Mouse (Mus musculus): ENCODE results near the gene Trim14. TPM values are rescaled to one million over a fixed set of nuclear protein-coding genes. Genes with fewer than 3 reads are reported as not detected.

The Trim14 gene
- total and polyA plus RNA-seq, 3 experiments = 11.6 to 35.4 (median 26.5) TPM

- Histone ChIP-seq H3K79me2 (replicated peaks; ENCODE audit: control insufficient read depth, extremely low read depth, insufficient read depth, poor library complexity, severe bottlenecking) (peaks cover 36% of the 10 kb centered on the region), H3K9me3 (replicated peaks; ENCODE audit: low read length) (peaks cover 4% of the 10 kb centered on the region), H3K4me2 (ENCODE audit: insufficient read depth, low read depth, poor library complexity, severe bottlenecking) (peak overlapping the region; percentile 3; the same call in 1 of the 2 replicates), H3K27me3 (replicated peaks) (no peaks in the 10 kb centered on the region), H3K4me3 (replicated peaks in 1 of 3; ENCODE audit: low read depth in 2 of 3, low read length in 2 of 3, poor library complexity in 1 of 3) (no peak overlapping the region), H3K36me3 (replicated peaks in 1 of 2; ENCODE audit: control insufficient read depth in 1 of 2, insufficient read depth in 1 of 2, low read length in 1 of 2) (peaks cover 40 to 41% of the 10 kb centered on the region in 2 experiments), H3K27ac (ENCODE audit: insufficient read depth, low read depth) (peak overlapping the region; percentile 97), H3K9ac (ENCODE audit: insufficient read depth, low read depth) (peak overlapping the region; percentile 15; the same call in 1 of the 2 replicates), H3K4me1 (ENCODE audit: control insufficient read depth in 1 of 2, insufficient read depth in 2 of 2) (peaks cover 79 to 93% of the 10 kb centered on the region in 2 experiments)
- DNase-seq (ENCODE audit: extremely low read depth) = no peak
- dilution Hi-C loops (cut with MboI; ENCODE audit: extremely low pct_ligation_motif_present, extremely low pct_unique_long_range_greater_than_20kb, low sequenced_read_pairs) (no loop called here), in situ Hi-C loops (cut with MboI; ENCODE audit: low pct_ligation_motif_present, low pct_unique_long_range_greater_than_20kb, low sequenced_read_pairs) (no loop called here)
- TF ChIP-seq IRF4 (IDR thresholded peaks at IDR 0.05; ENCODE audit: low read depth, low read length) (peak; percentile 75), GABPA (IDR thresholded peaks at IDR 0.05; ENCODE audit: insufficient replicate concordance, low read depth, low read length) (no peak), SMC3 (IDR thresholded peaks at IDR 0.05; ENCODE audit: low read depth, low read length) (no peak), MXI1 (IDR thresholded peaks at IDR 0.05; ENCODE audit: low read depth, low read length) (no peak), JUN (IDR thresholded peaks at IDR 0.05; ENCODE audit: insufficient read depth, low read depth, low read length) (peak; percentile 10; the same call in 1 of the 2 replicates), CHD1 (IDR thresholded peaks at IDR 0.05; ENCODE audit: low read depth, low read length) (no peak), SIN3A (IDR thresholded peaks at IDR 0.05; ENCODE audit: low read length) (no peak), NRF1 (IDR thresholded peaks at IDR 0.05; ENCODE audit: low read depth, low read length) (no peak), EP300 (IDR thresholded peaks at IDR 0.05; ENCODE audit: low read length) (peak; percentile 59; the same call in 1 of the 2 replicates), ZKSCAN1 (IDR thresholded peaks at IDR 0.05; ENCODE audit: borderline replicate concordance, low read depth, low read length) (no peak)
These were observed 23.0 kb upstream of the Trim14 start for GRCm38 (mm10) chr4:46558672-46559667.

- Histone ChIP-seq H3K9me3 (replicated peaks; ENCODE audit: low read length) (peaks cover 3% of the 10 kb centered on the region), H3K4me1 (ENCODE audit: control insufficient read depth in 1 of 2, insufficient read depth in 2 of 2) (peaks cover 73 to 92% of the 10 kb centered on the region in 2 experiments), H3K27me3 (replicated peaks) (no peaks in the 10 kb centered on the region), H3K4me3 (replicated peaks in 1 of 3; ENCODE audit: low read depth in 2 of 3, low read length in 2 of 3, poor library complexity in 1 of 3) (no peak overlapping the region), H3K36me3 (replicated peaks in 1 of 2; ENCODE audit: control insufficient read depth in 1 of 2, insufficient read depth in 1 of 2, low read length in 1 of 2) (peaks cover 36 to 45% of the 10 kb centered on the region in 2 experiments), H3K9ac (ENCODE audit: insufficient read depth, low read depth) (peak overlapping the region; percentile 34), H3K4me2 (ENCODE audit: insufficient read depth, low read depth, poor library complexity, severe bottlenecking) (no peak overlapping the region; the same call in 1 of the 2 replicates), H3K79me2 (replicated peaks; ENCODE audit: control insufficient read depth, extremely low read depth, insufficient read depth, poor library complexity, severe bottlenecking) (peaks cover 32% of the 10 kb centered on the region), H3K27ac (ENCODE audit: insufficient read depth, low read depth) (peak overlapping the region; percentile 65)
- DNase-seq (ENCODE audit: extremely low read depth) = no peak
- dilution Hi-C loops (cut with MboI; ENCODE audit: extremely low pct_ligation_motif_present, extremely low pct_unique_long_range_greater_than_20kb, low sequenced_read_pairs) = no loop called here
- in situ Hi-C loops (cut with MboI; ENCODE audit: low pct_ligation_motif_present, low pct_unique_long_range_greater_than_20kb, low sequenced_read_pairs) = no loop called here
- TF ChIP-seq MYC (IDR thresholded peaks at IDR 0.05; ENCODE audit: low read depth, low read length) (no peak), ZMIZ1 (IDR thresholded peaks at IDR 0.05; ENCODE audit: low read depth, low read length) (no peak), E2F4 (IDR thresholded peaks at IDR 0.05; ENCODE audit: insufficient replicate concordance, low read depth, low read length) (no peak), CTCF (conservative IDR thresholded peaks at IDR 0.05 in 1 of 2, IDR thresholded peaks at IDR 0.05 in 1 of 2; ENCODE audit: low read depth in 2 of 2, low read length in 2 of 2) (no peak), MAFK (IDR thresholded peaks at IDR 0.05; ENCODE audit: insufficient replicate concordance, low read length) (no peak), NRF1 (IDR thresholded peaks at IDR 0.05; ENCODE audit: low read depth, low read length) (no peak), ELF1 (IDR thresholded peaks at IDR 0.05; ENCODE audit: low read depth, low read length) (no peak), RCOR1 (conservative IDR thresholded peaks at IDR 0.05; ENCODE audit: low read depth, low read length) (no peak), ETS1 (conservative IDR thresholded peaks at IDR 0.05; ENCODE audit: low read depth, low read length) (no peak), JUN (IDR thresholded peaks at IDR 0.05; ENCODE audit: insufficient read depth, low read depth, low read length) (no peak), USF2 (conservative IDR thresholded peaks at IDR 0.05; ENCODE audit: low read depth, low read length) (no peak), TBP (conservative IDR thresholded peaks at IDR 0.05; ENCODE audit: low read depth, low read length) (no peak), UBTF (IDR thresholded peaks at IDR 0.05; ENCODE audit: low read depth, low read length) (no peak), TCF12 (IDR thresholded peaks at IDR 0.05; ENCODE audit: low read depth, low read length) (no peak), MAX (IDR thresholded peaks at IDR 0.05; ENCODE audit: low read length) (no peak), CHD1 (IDR thresholded peaks at IDR 0.05; ENCODE audit: low read depth, low read length) (no peak), SIN3A (IDR thresholded peaks at IDR 0.05; ENCODE audit: low read length) (no peak), RAD21 (IDR thresholded peaks at IDR 0.05; ENCODE audit: low read depth, low read length) (no peak)
These were observed 21.0 kb upstream of the Trim14 start for GRCm38 (mm10) chr4:46556933-46557332.

Data from CH12.LX (cell line).